Mouse (Mus musculus) brain, embryonic 18.5 days (tissue): Measurements from ENCODE around the gene Cd86.

Experiments
- DNase-seq: peaks from one replicate; pipeline ENCODE4 v3.0.0-alpha.2; 2012; ENCODE audit warnings: low read depth, low spot score

The Cd86 gene

GRCm38 (mm10) chr16:36602632-36603031 lies 63.2 kb downstream of the Cd86 start:
- DNase-seq: no peak

- no peak for DNase-seq
These were observed 67.6 kb downstream of the Cd86 start for GRCm38 (mm10) chr16:36598265-36598664.

GRCm38 (mm10) chr16:36596671-36597410 lies 69.0 kb downstream of the Cd86 start:
- DNase-seq: no peak

DNA sequence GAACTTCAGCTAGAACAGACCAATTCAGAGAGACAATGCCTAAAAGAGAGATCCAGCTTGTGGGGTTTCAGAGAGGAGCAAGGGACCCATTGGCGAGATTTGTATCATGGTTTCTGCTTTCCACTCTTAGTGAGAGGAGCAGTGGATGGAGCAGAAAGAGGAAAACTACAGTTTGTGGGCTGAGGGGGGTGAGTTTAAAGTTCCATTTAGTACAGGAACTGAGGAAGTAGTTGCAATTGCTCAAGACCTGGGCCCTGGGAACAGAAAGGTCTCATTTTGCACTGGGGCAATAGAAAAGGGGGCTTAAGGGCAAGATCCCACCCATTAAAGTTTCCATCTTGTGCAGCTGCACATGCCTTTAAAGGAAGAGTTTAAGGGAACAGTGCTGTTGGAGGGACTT lies 76.0 kb downstream of the Cd86 start:
- no peak for DNase-seq

DNA sequence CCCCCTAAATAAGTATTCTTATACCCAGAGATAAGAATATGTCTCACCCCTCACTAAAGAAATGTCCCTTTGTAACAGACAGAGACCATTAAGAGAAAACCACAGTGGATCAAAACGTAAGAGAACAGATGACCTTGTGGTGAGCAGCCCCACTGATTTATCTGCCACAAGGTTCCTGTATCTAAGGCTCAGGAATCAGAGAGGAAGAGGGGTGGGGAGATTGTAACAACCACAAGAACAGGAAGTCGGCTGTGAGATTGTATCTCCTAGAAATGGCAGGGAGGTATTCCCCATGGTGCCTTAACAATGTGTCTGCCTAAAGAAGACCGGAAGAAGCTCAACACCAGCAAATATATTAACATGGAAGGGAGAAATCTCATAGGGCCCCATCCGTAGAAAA lies 77.9 kb downstream of the Cd86 start:
- DNase-seq: no peak

DNA sequence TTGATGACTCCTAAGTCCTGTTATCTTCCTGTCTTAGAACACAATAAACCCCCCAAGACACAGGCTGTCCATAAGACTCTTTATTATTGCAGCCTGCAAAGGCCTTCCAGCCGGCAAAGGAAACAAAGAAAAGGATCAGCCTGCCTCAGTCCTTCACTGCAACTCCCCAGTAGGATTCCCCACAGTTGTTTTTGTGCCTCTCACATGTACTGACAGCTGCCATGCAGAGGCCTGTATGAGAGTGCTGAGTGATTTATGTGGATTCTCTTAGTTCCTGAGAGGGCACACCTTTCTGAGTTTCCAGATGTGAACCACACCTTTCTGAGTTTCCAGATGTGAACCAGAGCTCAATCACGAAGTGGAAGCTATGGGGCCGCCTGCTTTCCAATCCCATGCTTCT lies 83.8 kb downstream of the Cd86 start:
- no peak for DNase-seq

DNA sequence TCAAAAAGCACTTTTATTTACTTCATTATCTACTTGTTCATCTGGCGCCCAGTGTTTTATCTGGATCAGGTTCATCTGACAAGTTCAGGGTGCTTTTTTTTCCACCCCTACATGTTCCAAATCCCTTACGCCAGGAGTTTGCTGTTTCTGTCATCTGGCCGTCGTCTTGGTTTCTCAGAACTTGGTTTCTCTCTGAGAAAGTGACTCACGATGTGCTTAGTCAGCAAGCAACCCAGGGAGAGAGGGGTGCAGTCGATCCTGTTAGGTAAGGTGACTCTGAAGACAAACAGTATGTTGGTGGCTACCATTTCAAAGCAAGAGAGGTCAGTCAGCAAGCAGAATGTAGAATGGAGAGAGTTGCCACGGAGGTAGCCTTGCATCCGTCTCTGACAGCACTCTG lies 93.9 kb downstream of the Cd86 start:
- DNase-seq: no peak

DNA sequence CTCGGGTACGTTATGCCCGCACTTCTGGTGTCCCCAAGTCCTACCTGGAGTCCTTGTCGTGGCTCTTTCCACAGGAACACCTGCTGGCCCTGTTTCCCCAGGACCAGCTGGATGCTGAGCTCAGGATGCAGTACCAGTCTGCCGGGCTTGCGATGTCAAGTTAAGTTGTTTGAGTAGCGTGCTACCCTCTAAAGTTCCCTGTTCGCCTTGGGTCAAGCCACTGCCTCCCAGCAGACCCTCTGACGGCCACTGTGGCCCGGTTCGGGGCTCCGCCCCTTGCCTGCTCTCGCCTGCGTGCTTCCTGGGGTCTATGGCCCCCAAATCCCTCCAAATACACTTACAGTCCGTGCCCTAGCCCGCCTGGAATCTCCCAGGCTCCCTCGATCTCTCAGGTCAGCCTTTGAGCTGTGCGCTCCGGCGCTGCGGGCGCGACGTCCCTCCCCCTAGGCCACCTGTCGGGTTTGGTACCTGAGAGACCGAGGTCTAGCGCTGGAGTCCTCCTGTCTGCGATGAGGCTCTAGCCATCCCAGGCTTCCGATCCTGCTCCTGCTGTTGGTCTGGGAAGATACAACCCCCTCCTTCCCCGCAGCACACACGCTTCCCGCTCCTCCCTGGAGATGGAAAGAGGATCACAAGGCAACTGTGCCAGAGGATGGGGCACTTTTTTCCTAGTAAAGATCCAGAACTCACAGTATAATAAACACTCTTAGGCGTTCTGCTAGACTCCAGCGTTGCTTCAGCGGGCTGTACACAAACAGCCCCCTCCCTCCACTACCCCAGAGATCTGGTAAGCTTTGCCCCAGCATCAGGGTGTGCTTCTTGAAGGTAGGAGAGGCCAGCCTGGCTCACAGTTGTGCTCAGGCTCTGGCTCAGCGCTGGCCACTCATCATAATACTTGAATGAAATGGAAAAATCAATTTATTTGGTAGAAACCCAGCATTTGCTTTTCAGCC lies 104.2 kb downstream of the Cd86 start, which contains the start of gene Casr:
Gene Casr (minus strand): TSS at position 756 of the 953 bp plus-strand sequence.
- DNase-seq: no peak

- no peak for DNase-seq
These were observed 106.3 kb downstream of the Cd86 start for GRCm38 (mm10) chr16:36559573-36559972.

DNA sequence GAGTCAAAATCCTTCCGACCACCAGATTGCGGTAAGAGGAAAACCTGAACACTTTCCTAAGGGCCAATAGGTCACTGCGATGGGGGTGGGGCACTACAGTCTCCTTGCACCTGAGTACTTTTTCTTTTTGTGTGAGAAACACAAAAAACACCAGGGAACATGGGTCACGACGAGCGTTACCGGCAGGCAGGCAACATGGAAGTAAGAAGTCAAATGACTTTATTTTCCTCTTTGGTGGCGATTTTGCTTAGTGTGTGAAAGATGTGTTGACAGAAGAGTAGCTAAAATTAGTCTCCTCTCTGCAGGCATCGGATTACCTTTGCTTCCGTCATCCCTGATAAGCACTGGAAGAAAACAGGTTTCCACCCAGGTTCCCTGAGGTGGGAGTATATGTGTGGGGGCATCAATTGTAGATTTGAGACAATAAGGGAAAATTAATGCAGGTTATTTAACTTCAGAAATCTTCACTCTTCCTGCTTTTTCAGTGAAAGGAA lies 110.2 kb downstream of the Cd86 start:
- DNase-seq: no peak
